Mouse (Mus musculus) midbrain, embryonic 15.5 days (tissue): ENCODE measurements around the gene Gm10717. TPM values are rescaled to one million over a fixed set of nuclear protein-coding genes. Genes with fewer than 3 reads are reported as not detected.
"Not testable (repeated sequence)": the region's sequence is repeated elsewhere in the genome, so short reads cannot be mapped to it uniquely, and the experiment has no call there.

Experiments
- ATAC-seq: fragments of 200-750 bp; cut with Nextera tagmentation; replicated peaks from 2 replicates; pipeline ENCODE4 v1.8.0; 2017; ENCODE audit warnings: moderate TSS enrichment
- H3K27ac ChIP-seq: fragments of 300-500 bp; sonication (generic); 2 replicates; pipeline ENCODE4 v1.5.1; 2015; ENCODE audit warnings: mild to moderate bottlenecking, inconsistent platforms
- H3K27me3 ChIP-seq: fragments of 300-500 bp; sonication (generic); replicated peaks from 2 replicates; pipeline ENCODE4 v1.6.1; 2015; ENCODE audit warnings: inconsistent platforms
- H3K36me3 ChIP-seq: fragments of 300-500 bp; sonication (generic); replicated peaks from 2 replicates; pipeline ENCODE4 v1.6.1; 2015; ENCODE audit warnings: inconsistent platforms
- H3K4me1 ChIP-seq: fragments of 300-500 bp; sonication (generic); 2 replicates; pipeline ENCODE4 v1.6.1; 2015; ENCODE audit warnings: inconsistent platforms
- H3K4me2 ChIP-seq: fragments of 300-500 bp; sonication (generic); 2 replicates; pipeline ENCODE4 v1.6.1; 2015; ENCODE audit warnings: inconsistent platforms, mild to moderate bottlenecking, moderate library complexity
- H3K4me3 ChIP-seq: fragments of 300-500 bp; sonication (generic); 2 replicates; pipeline ENCODE4 v1.5.1; 2015; ENCODE audit warnings: mild to moderate bottlenecking, inconsistent platforms
- H3K9ac ChIP-seq: fragments of 300-500 bp; sonication (generic); 2 replicates; pipeline ENCODE4 v1.6.1; 2015; ENCODE audit warnings: mild to moderate bottlenecking, inconsistent platforms
- H3K9me3 ChIP-seq: fragments of 300-500 bp; sonication (generic); 2 replicates; pipeline ENCODE4 v1.6.1; 2016; ENCODE audit warnings: inconsistent platforms
- WGBS: fragments of 180-500 bp; shearing (Covaris S2); methylation state at CpG from one replicate; pipeline ENCODE4 v1.1.7; 2015; ENCODE audit warnings: mixed read lengths; 5-methylcytosine and 5-hydroxymethylcytosine counted together
- polyA plus RNA-seq: library from polyadenylated mRNA; unstranded; fragments of >200 nt; fragmentation: Nextera tagmentation; extraction: Ambion mirVana; gene quantifications from 2 replicates; pipeline ENCODE4 v1.2.1, GENCODE M21; 2015

Gm10717 gene
- polyA plus RNA-seq, 1 experiment from 2014 or later: 0.92 TPM

GRCm38 (mm10) chr9:3015896-3016295, 9.3 kb upstream of the Gm10717 start:
- H3K9me3 ChIP-seq, H3K27me3 ChIP-seq, H3K9ac ChIP-seq, H3K4me3 ChIP-seq, ATAC-seq, H3K36me3 ChIP-seq, H3K4me1 ChIP-seq, H3K27ac ChIP-seq, H3K4me2 ChIP-seq: not testable (repeated sequence)
- WGBS: 73% methylated on average over 6 of the region's 6 CpGs

GRCm38 (mm10) chr9:3017108-3017507, 8.1 kb upstream of the Gm10717 start, which contains the start of gene Gm10719:
Gene Gm10719, plus strand, starts transcription at chr9:3017408.
- not testable (repeated sequence) for H3K4me3 ChIP-seq, ATAC-seq, H3K27ac ChIP-seq, H3K4me1 ChIP-seq, H3K4me2 ChIP-seq, H3K9ac ChIP-seq, H3K9me3 ChIP-seq, H3K36me3 ChIP-seq, H3K27me3 ChIP-seq
- WGBS: 44% methylated on average over 2 of the region's 9 CpGs

- not testable (repeated sequence) for H3K27me3 ChIP-seq, H3K4me2 ChIP-seq, H3K4me1 ChIP-seq, H3K36me3 ChIP-seq, ATAC-seq, H3K27ac ChIP-seq, H3K4me3 ChIP-seq, H3K9ac ChIP-seq, H3K9me3 ChIP-seq
- WGBS: 63% methylated on average over 9 of the region's 9 CpGs
Observed at GRCm38 (mm10) chr9:3018944-3019343, 6.3 kb upstream of the Gm10717 start.

DNA sequence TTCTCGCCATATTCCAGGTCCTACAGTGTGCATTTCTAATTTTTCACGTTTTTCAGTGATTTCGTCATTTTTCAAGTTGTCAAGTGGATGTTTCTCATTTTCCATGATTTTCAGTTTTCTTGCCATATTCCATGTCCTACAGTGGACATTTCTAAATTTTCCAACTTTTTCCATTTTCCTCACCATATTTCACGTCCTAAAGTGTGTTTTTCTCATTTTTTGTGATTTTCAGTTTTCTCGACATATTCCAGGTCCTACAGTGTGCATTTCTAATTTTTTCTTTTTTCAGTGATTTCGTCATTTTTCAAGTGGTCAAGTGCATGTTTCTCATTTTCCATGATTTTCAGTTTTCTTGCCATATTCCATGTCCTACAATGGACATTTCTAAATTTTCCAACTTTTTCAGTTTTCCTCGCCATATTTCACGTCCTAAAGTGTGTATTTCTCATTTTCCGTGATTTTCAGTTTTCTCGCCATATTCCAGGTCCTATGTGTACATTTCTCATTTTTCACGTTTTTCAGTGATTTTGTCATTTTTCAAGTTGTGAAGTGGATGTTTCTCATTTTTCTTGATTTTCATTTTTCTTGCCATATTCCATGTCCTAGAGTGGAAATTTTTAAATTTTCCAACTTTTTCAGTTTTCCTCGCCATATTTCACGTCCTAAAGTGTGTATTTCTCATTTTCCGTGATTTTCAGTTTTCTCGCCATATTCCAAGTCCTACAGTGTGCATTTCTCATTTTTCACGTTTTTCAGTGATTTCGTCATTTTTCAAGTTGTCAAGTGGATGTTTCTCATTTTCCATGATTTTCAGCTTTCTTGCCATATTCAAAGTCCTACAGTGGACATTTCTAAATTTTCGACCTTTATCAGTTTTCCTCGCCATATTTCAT, 5.1 kb upstream of the Gm10717 start:
- ATAC-seq: 0 out of 2 replicates have a peak, but pooled peaks have one; percentile 69
- H3K27ac ChIP-seq, H3K36me3 ChIP-seq, H3K4me1 ChIP-seq, H3K9ac ChIP-seq, H3K4me3 ChIP-seq, H3K4me2 ChIP-seq, H3K9me3 ChIP-seq, H3K27me3 ChIP-seq: not testable (repeated sequence)
- 76% methylated on average over 17 of the region's 19 CpGs for WGBS

- H3K4me2 ChIP-seq, H3K27me3 ChIP-seq, H3K4me1 ChIP-seq, H3K27ac ChIP-seq, H3K4me3 ChIP-seq, H3K9ac ChIP-seq, H3K36me3 ChIP-seq, ATAC-seq, H3K9me3 ChIP-seq: not testable (repeated sequence)
- WGBS: 74% methylated on average over 11 of the region's 13 CpGs
Observed at GRCm38 (mm10) chr9:3022316-3023008, 2.8 kb upstream of the Gm10717 start.

GRCm38 (mm10) chr9:3023312-3023984, 1.8 kb upstream of the Gm10717 start, which contains the start of gene Gm10718:
Gene Gm10718, plus strand, starts transcription at chr9:3023547.
- H3K9me3 ChIP-seq, H3K27ac ChIP-seq, H3K4me3 ChIP-seq, H3K4me1 ChIP-seq, H3K4me2 ChIP-seq, H3K9ac ChIP-seq, H3K27me3 ChIP-seq, ATAC-seq, H3K36me3 ChIP-seq: not testable (repeated sequence)
- 77% methylated on average over 12 of the region's 13 CpGs for WGBS

GRCm38 (mm10) chr9:3023985-3024648, 1.1 kb upstream of the Gm10717 start:
- WGBS: 76% methylated on average over 16 of the region's 16 CpGs

GRCm38 (mm10) chr9:3025653-3026052, 436 bp downstream of the Gm10717 start:
- H3K27me3 ChIP-seq, ATAC-seq, H3K4me3 ChIP-seq, H3K9ac ChIP-seq, H3K27ac ChIP-seq, H3K4me2 ChIP-seq, H3K4me1 ChIP-seq, H3K36me3 ChIP-seq, H3K9me3 ChIP-seq: not testable (repeated sequence)
- 76% methylated on average over 6 of the region's 6 CpGs for WGBS

More at GRCm38 (mm10) chr9:3023985-3024648, 1.1 kb upstream of the Gm10717 start:
- H3K27me3 ChIP-seq, H3K27ac ChIP-seq, H3K4me1 ChIP-seq, H3K36me3 ChIP-seq, ATAC-seq, H3K4me2 ChIP-seq, H3K9ac ChIP-seq, H3K4me3 ChIP-seq, H3K9me3 ChIP-seq: not testable (repeated sequence)

GRCm38 (mm10) chr9:3026136-3026535, 919 bp downstream of the Gm10717 start:
- not testable (repeated sequence) for H3K4me3 ChIP-seq, H3K27ac ChIP-seq, H3K9me3 ChIP-seq, H3K36me3 ChIP-seq, H3K9ac ChIP-seq, H3K27me3 ChIP-seq, H3K4me1 ChIP-seq, ATAC-seq, H3K4me2 ChIP-seq
- WGBS: 76% methylated on average over 5 of the region's 5 CpGs

- ATAC-seq, H3K9ac ChIP-seq, H3K4me2 ChIP-seq, H3K9me3 ChIP-seq, H3K4me1 ChIP-seq, H3K4me3 ChIP-seq, H3K36me3 ChIP-seq, H3K27ac ChIP-seq, H3K27me3 ChIP-seq: not testable (repeated sequence)
- WGBS: 65% methylated on average over 9 of the region's 9 CpGs
Observed at GRCm38 (mm10) chr9:3026741-3027140, 1.5 kb downstream of the Gm10717 start.

GRCm38 (mm10) chr9:3027200-3027599, 2.0 kb downstream of the Gm10717 start:
- H3K9ac ChIP-seq, ATAC-seq: not testable (repeated sequence)

More at GRCm38 (mm10) chr9:3027200-3027599, 2.0 kb downstream of the Gm10717 start:
- H3K4me1 ChIP-seq, H3K9me3 ChIP-seq, H3K4me3 ChIP-seq, H3K36me3 ChIP-seq, H3K4me2 ChIP-seq, H3K27me3 ChIP-seq, H3K27ac ChIP-seq: not testable (repeated sequence)
- WGBS: 67% methylated on average over 9 of the region's 9 CpGs
